Mouse (Mus musculus): ENCODE measurements around the gene AA792892.
"Not testable (repeated sequence)": the region's sequence is repeated elsewhere in the genome, so short reads cannot be mapped to it uniquely, and the experiment has no call there.

AA792892 gene

GRCm38 (mm10) chr5:94339449-94339848, at the start of gene AA792892:
AA792892 (plus strand) TSS chr5:94339749.
- not testable (repeated sequence) for DNase-seq (ENCODE audit: low spot score in 2 of 2)

GRCm38 (mm10) chr5:94306696-94307095, 32.9 kb upstream of the AA792892 start, which contains the start of gene A430089I19Rik:
A430089I19Rik (minus strand) TSS chr5:94306796.
- not testable (repeated sequence) for DNase-seq (ENCODE audit: low spot score in 2 of 2)

DNA sequence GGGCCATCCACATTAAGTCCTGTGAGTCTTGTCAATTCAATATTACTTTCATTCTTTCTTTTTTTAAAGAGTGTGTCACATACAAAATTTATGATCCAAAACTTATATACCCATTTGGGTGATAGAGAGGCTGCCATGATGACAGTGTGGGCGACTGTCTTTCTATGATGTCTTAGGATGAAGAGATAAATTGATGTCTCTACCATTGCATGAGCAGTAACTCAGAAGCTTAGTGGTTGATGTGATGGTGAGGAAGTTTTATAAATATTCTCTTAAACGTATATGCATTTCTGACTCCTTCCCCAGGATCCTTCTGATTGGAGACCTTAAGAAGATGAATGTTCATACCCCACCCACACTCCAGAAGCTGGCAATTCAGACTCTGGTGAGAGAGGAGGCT, 25.4 kb upstream of the AA792892 start, which contains the start of gene Gm6502:
Gm6502 (plus strand) TSS at position 301 of the 400 bp plus-strand sequence.
- DNase-seq (ENCODE audit: low spot score in 2 of 2): not testable (repeated sequence)
